Mouse (Mus musculus): ENCODE measurements around the gene Gm17387. TPM values are rescaled to one million over a fixed set of nuclear protein-coding genes. Genes with fewer than 3 reads are reported as not detected.
"Not testable (repeated sequence)": the region's sequence is repeated elsewhere in the genome, so short reads cannot be mapped to it uniquely, and the experiment has no call there.

The Gm17387 gene
- polyA plus RNA-seq, 1 experiment from 2014 or later = not detected

DNA sequence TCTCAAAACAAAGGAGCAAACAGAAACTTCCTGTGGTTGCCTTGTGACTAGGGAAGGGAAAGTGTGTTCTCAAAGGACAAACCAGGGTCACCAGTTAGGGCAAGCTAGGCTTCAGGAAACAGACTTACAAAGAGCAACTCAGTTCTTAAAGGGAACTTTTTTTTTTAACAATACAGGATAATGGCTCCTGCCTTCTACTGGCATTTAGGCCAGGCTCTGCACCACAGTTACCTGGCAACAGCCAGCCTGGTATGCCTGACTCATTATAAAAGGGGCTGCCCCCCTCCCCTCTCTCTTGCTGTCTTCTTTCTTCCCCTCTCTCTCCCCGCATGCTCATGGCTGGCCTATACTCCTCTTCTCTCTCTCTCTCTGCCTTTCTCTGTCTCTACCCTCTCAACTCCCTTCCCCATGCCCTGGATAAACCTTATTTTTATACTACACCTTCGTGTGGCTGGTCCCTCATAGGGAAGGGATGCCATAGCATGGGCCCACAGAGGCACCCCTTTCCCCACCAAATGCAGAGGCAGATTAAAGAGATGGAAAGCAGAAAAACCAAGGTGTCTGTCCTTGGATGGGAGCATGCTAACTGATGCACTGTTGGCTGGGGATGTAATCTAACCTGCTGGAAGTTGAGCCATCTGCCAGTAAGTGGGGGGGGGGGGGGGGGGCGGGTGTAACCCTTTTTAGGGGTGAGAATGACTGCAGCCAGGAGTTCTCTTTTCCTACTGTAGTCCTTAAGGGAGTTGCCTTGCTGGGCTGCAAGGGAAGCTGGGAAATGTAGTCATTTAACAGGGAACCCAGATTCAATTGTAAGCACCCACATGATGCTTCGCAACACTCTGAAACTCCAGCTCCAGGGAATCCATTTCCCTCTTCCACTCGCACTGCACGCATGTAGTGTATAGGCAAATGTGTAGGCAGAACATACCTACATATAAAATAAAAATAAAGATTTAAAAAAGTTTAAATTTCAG lies 3.8 kb upstream of the Gm17387 start:
- peak overlapping the region; percentile 29; the same call in 1 of the 2 replicates for H3K9ac ChIP-seq (ENCODE audit: low read length)
- peaks cover 9% of the 10 kb centered on the region; the same call in 1 of the 2 replicates for H3K4me1 ChIP-seq (replicated peaks; ENCODE audit: control insufficient read depth, insufficient read depth, low read length)
- DNase-seq (ENCODE audit: low spot score) (peak; percentile 84), ATAC-seq (replicated peaks; ENCODE audit: low FRiP score) (peak; percentile 86)
- WGBS = 26% methylated on average over 5 of the region's 6 CpGs
- no peak overlapping the region for H3K4me3 ChIP-seq (ENCODE audit: low read depth, low read length)
- H3K27ac ChIP-seq (ENCODE audit: low read depth, low read length) = peak overlapping the region; percentile 81
- no peaks in the 10 kb centered on the region for H3K9me3 ChIP-seq (ENCODE audit: control insufficient read depth, low read length)
- H3K27me3 ChIP-seq (ENCODE audit: control insufficient read depth, insufficient read depth, low read length) = no peaks in the 10 kb centered on the region
- no peaks in the 10 kb centered on the region for H3K36me3 ChIP-seq (ENCODE audit: control insufficient read depth, insufficient read depth, low read length)
- H3K4me2 ChIP-seq (ENCODE audit: low read depth, low read length, severe bottlenecking) = peak overlapping the region; percentile 26; the same call in 1 of the 2 replicates

GRCm38 (mm10) chr7:141026097-141026739 lies 2.7 kb upstream of the Gm17387 start:
- H3K4me3 ChIP-seq (ENCODE audit: low read depth, low read length) = no peak overlapping the region
- 14% methylated on average over 6 of the region's 6 CpGs for WGBS
- no peaks in the 10 kb centered on the region for H3K36me3 ChIP-seq (ENCODE audit: control insufficient read depth, insufficient read depth, low read length)
- H3K4me1 ChIP-seq (replicated peaks; ENCODE audit: control insufficient read depth, insufficient read depth, low read length) = peaks cover 9% of the 10 kb centered on the region; the same call in 1 of the 2 replicates
- no peak overlapping the region for H3K4me2 ChIP-seq (ENCODE audit: low read depth, low read length, severe bottlenecking)
- H3K9ac ChIP-seq (ENCODE audit: low read length) = peak overlapping the region; percentile 27; the same call in 1 of the 2 replicates
- ATAC-seq (replicated peaks; ENCODE audit: low FRiP score) (no peak), DNase-seq (ENCODE audit: low spot score) (no peak)
- H3K27ac ChIP-seq (ENCODE audit: low read depth, low read length) = peak overlapping the region; percentile 37; the same call in 1 of the 2 replicates
- H3K27me3 ChIP-seq (ENCODE audit: control insufficient read depth, insufficient read depth, low read length) = no peaks in the 10 kb centered on the region
- H3K9me3 ChIP-seq (ENCODE audit: control insufficient read depth, low read length) = no peaks in the 10 kb centered on the region

GRCm38 (mm10) chr7:141026740-141027098 lies 2.2 kb upstream of the Gm17387 start:
- Histone ChIP-seq H3K9ac (ENCODE audit: low read length) (peak overlapping the region; percentile 27; the same call in 1 of the 2 replicates), H3K4me2 (ENCODE audit: low read depth, low read length, severe bottlenecking) (no peak overlapping the region), H3K27me3 (ENCODE audit: control insufficient read depth, insufficient read depth, low read length) (no peaks in the 10 kb centered on the region), H3K27ac (ENCODE audit: low read depth, low read length) (peak overlapping the region; percentile 37; the same call in 1 of the 2 replicates), H3K36me3 (ENCODE audit: control insufficient read depth, insufficient read depth, low read length) (no peaks in the 10 kb centered on the region), H3K9me3 (ENCODE audit: control insufficient read depth, low read length) (no peaks in the 10 kb centered on the region), H3K4me1 (replicated peaks; ENCODE audit: control insufficient read depth, insufficient read depth, low read length) (peaks cover 9% of the 10 kb centered on the region; the same call in 1 of the 2 replicates), H3K4me3 (ENCODE audit: low read depth, low read length) (no peak overlapping the region)
- ATAC-seq (replicated peaks; ENCODE audit: low FRiP score) (no peak; the same call in 1 of the 2 replicates), DNase-seq (ENCODE audit: low spot score) (no peak)
- 53% methylated on average over 5 of the region's 5 CpGs for WGBS

DNA sequence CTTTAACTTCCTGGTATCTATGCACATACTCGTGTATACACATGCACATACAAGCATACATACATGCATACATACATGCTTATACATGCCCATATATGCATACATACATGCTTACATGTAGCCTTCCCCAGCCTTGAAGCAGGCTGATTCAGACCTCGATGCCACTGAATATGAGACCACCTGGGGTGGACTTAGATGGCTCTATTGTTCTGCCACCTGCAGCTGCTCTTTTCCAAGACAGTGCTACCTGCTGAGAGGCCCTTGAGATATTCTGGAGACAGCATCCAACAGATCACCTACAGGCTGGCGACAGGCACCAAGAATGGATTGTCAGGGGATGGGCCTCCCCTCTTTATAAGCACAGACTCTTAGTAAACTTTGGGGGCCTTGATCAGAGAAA lies 1.5 kb downstream of the Gm17387 start:
- H3K4me2 ChIP-seq (ENCODE audit: low read depth, low read length, severe bottlenecking) = no peak overlapping the region
- no peaks in the 10 kb centered on the region for H3K36me3 ChIP-seq (ENCODE audit: control insufficient read depth, insufficient read depth, low read length)
- H3K9ac ChIP-seq (ENCODE audit: low read length) = no peak overlapping the region
- H3K4me3 ChIP-seq (ENCODE audit: low read depth, low read length) = no peak overlapping the region
- ATAC-seq (replicated peaks; ENCODE audit: low FRiP score) (no peak), DNase-seq (ENCODE audit: low spot score) (no peak)
- peaks cover 8% of the 10 kb centered on the region; the same call in 1 of the 2 replicates for H3K4me1 ChIP-seq (replicated peaks; ENCODE audit: control insufficient read depth, insufficient read depth, low read length)
- H3K27me3 ChIP-seq (ENCODE audit: control insufficient read depth, insufficient read depth, low read length) = no peaks in the 10 kb centered on the region
- no peak overlapping the region for H3K27ac ChIP-seq (ENCODE audit: low read depth, low read length)
- H3K9me3 ChIP-seq (ENCODE audit: control insufficient read depth, low read length) = no peaks in the 10 kb centered on the region
- 41% methylated on average over 3 of the region's 3 CpGs for WGBS

GRCm38 (mm10) chr7:141032458-141033167 lies 3.7 kb downstream of the Gm17387 start:
- Histone ChIP-seq H3K27ac (ENCODE audit: low read depth, low read length) (no peak overlapping the region), H3K9ac (ENCODE audit: low read length) (no peak overlapping the region), H3K4me3 (ENCODE audit: low read depth, low read length) (no peak overlapping the region), H3K4me1 (replicated peaks; ENCODE audit: control insufficient read depth, insufficient read depth, low read length) (no peaks in the 10 kb centered on the region), H3K4me2 (ENCODE audit: low read depth, low read length, severe bottlenecking) (no peak overlapping the region), H3K27me3 (ENCODE audit: control insufficient read depth, insufficient read depth, low read length) (no peaks in the 10 kb centered on the region), H3K9me3 (ENCODE audit: control insufficient read depth, low read length) (no peaks in the 10 kb centered on the region), H3K36me3 (ENCODE audit: control insufficient read depth, insufficient read depth, low read length) (no peaks in the 10 kb centered on the region)
- 84% methylated on average over 9 of the region's 9 CpGs for WGBS
- no peak for DNase-seq (ENCODE audit: low spot score)
- no peak for ATAC-seq (replicated peaks; ENCODE audit: low FRiP score)

DNA sequence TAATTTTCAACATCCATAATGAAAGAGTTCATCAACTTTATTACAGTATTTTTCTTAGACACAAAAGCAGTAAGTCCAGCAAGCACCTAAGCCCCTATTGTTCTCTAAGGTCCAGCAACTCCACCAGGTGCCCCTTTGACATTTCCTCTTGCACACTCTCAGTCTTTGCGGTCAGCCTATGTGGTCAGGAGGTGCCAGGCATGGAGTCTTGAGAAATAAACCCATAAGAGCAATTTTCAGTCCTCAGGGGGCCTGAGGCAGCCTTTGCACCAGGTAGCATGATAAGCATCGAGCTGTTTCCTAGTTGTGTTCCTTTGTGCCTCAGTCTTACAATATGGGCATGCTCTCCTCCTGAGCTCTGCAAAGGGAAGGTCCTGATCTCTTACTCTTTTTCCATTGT lies 7.7 kb downstream of the Gm17387 start:
- H3K27me3 ChIP-seq (ENCODE audit: control insufficient read depth, insufficient read depth, low read length); H3K4me3 ChIP-seq (ENCODE audit: low read depth, low read length); H3K4me1 ChIP-seq (replicated peaks; ENCODE audit: control insufficient read depth, insufficient read depth, low read length); H3K4me2 ChIP-seq (ENCODE audit: low read depth, low read length, severe bottlenecking); ATAC-seq (replicated peaks; ENCODE audit: low FRiP score); H3K36me3 ChIP-seq (ENCODE audit: control insufficient read depth, insufficient read depth, low read length); H3K27ac ChIP-seq (ENCODE audit: low read depth, low read length); H3K9ac ChIP-seq (ENCODE audit: low read length); H3K9me3 ChIP-seq (ENCODE audit: control insufficient read depth, low read length); DNase-seq (ENCODE audit: low spot score): not testable (repeated sequence)
- 83% methylated on average over 1 of the region's 2 CpGs for WGBS

GRCm38 (mm10) chr7:141038090-141039032 lies 9.4 kb downstream of the Gm17387 start:
- no peaks in the 10 kb centered on the region for H3K27me3 ChIP-seq (ENCODE audit: control insufficient read depth, insufficient read depth, low read length)
- WGBS = 80% methylated on average over 20 of the region's 21 CpGs
- no peaks in the 10 kb centered on the region for H3K9me3 ChIP-seq (ENCODE audit: control insufficient read depth, low read length)
- no peak overlapping the region for H3K27ac ChIP-seq (ENCODE audit: low read depth, low read length)
- no peaks in the 10 kb centered on the region for H3K4me1 ChIP-seq (replicated peaks; ENCODE audit: control insufficient read depth, insufficient read depth, low read length)
- H3K9ac ChIP-seq (ENCODE audit: low read length) = no peak overlapping the region
- DNase-seq (ENCODE audit: low spot score) (no peak), ATAC-seq (replicated peaks; ENCODE audit: low FRiP score) (no peak)
- no peak overlapping the region for H3K4me3 ChIP-seq (ENCODE audit: low read depth, low read length)
- no peak overlapping the region for H3K4me2 ChIP-seq (ENCODE audit: low read depth, low read length, severe bottlenecking)
- H3K36me3 ChIP-seq (ENCODE audit: control insufficient read depth, insufficient read depth, low read length) = no peaks in the 10 kb centered on the region

Measured in forebrain, embryonic 11.5 days (tissue).